Mouse (Mus musculus) testis, adult 2 months (tissue): ENCODE measurements around the gene Tmem104.

Source experiments
- CTCF ChIP-seq: fragments of 200-500 bp; IDR thresholded peaks from 2 replicates; pipeline ENCODE4 v1.5.1; 2012; ENCODE audit warnings: low read depth, mild to moderate bottlenecking, inconsistent platforms, low read length, moderate library complexity; ENCODE audit not compliant: control insufficient read depth, insufficient read depth, insufficient replicate concordance
- POLR2A ChIP-seq: fragments of 200-500 bp; IDR thresholded peaks from 2 replicates; pipeline ENCODE4 v1.6.1; 2012; ENCODE audit warnings: low read depth, mild to moderate bottlenecking, inconsistent platforms, low read length, moderate library complexity; ENCODE audit not compliant: control insufficient read depth

GRCm38 (mm10) chr11:115138597-115139262 lies 48.6 kb upstream of the Tmem104 start:
- TF ChIP-seq POLR2A (no peak), CTCF (no peak)
